In genomic region chr9:123479196-123479669, GRCm38 (mm10) we compare ENCODE assay signal across 8 mouse cellular contexts. TPM values are rescaled to one million over a fixed set of nuclear protein-coding genes. Genes with fewer than 3 reads are reported as not detected.
DNase-seq lines count a peak whose midpoint lies in the region; ATAC-seq and TF ChIP-seq lines count a peak whose summit lies in the region.

No protein-coding gene starts in this region.

- no peak overlapping the region for H3K27ac ChIP-seq in ES-E14 (ENCODE audit: insufficient read depth, low read depth, low read length, poor library complexity, severe bottlenecking)
- H3K27ac ChIP-seq in forebrain, embryonic 13.5 days, result 0 out of 2 replicates have a peak overlapping the region, but pooled peaks have one; percentile 5
- peak overlapping the region; percentile 88 for H3K27ac ChIP-seq in kidney, embryonic 16.5 days (ENCODE audit: low read length)
- H3K27ac ChIP-seq in testis, adult 2 months (ENCODE audit: control insufficient read depth, insufficient read depth, low read depth, low read length), result no peak overlapping the region; the same call in 1 of the 2 replicates

- TF ChIP-seq POLR2A in testis, adult 2 months (IDR thresholded peaks at IDR 0.05; ENCODE audit: control insufficient read depth, low read depth, low read length), result no peak

- H3K9ac ChIP-seq in ES-E14 (ENCODE audit: insufficient read depth, low read depth, low read length, poor library complexity, severe bottlenecking), result peak overlapping the region; percentile 76
- peak overlapping the region; percentile 74 for H3K9ac ChIP-seq in forebrain, embryonic 13.5 days
- peak overlapping the region; percentile 85 for H3K9ac ChIP-seq in kidney, embryonic 16.5 days (replicated peaks; ENCODE audit: low read length)

- H3K4me1 ChIP-seq in ES-E14 (ENCODE audit: control insufficient read depth in 2 of 2, insufficient read depth in 2 of 2, low read length in 2 of 2, poor library complexity in 1 of 2), result peaks cover 0 to 2% of the 10 kb centered on the region in 2 experiments; a peak in 1 of 4 replicates
- peaks cover 51% of the 10 kb centered on the region for H3K4me1 ChIP-seq in forebrain, embryonic 13.5 days
- H3K4me1 ChIP-seq in kidney, embryonic 16.5 days (ENCODE audit: insufficient read depth, low read length), result peaks cover 43% of the 10 kb centered on the region
- H3K4me1 ChIP-seq in testis, adult 2 months (ENCODE audit: control insufficient read depth, insufficient read depth, low read length), result peaks cover 13% of the 10 kb centered on the region

- H3K27me3 ChIP-seq in forebrain, embryonic 13.5 days, result no peaks in the 10 kb centered on the region
- H3K27me3 ChIP-seq in kidney, embryonic 16.5 days (ENCODE audit: insufficient read depth, low read length), result no peaks in the 10 kb centered on the region
- H3K27me3 ChIP-seq in testis, adult 2 months (ENCODE audit: control insufficient read depth, insufficient read depth, low read length), result no peaks in the 10 kb centered on the region

- in situ Hi-C loops in ES-E14 (cut with MboI; ENCODE audit: low sequenced_read_pairs in 2 of 2, unreplicated experiment in 2 of 2), result no loop called here

- no peaks in the 10 kb centered on the region for H3K9me3 ChIP-seq in ES-E14 (ENCODE audit: control insufficient read depth, insufficient read depth, low read depth, low read length)
- no peaks in the 10 kb centered on the region for H3K9me3 ChIP-seq in forebrain, embryonic 13.5 days (replicated peaks)
- H3K9me3 ChIP-seq in kidney, embryonic 16.5 days (ENCODE audit: low read length), result no peaks in the 10 kb centered on the region

- no peak for TF ChIP-seq CTCF in testis, adult 2 months (IDR thresholded peaks at IDR 0.05; ENCODE audit: control insufficient read depth, insufficient read depth, insufficient replicate concordance, low read depth, low read length)

- H3K4me2 ChIP-seq in forebrain, embryonic 13.5 days, result peak overlapping the region; percentile 69
- peak overlapping the region; percentile 87 for H3K4me2 ChIP-seq in kidney, embryonic 16.5 days (replicated peaks; ENCODE audit: low read depth, low read length)

- peak overlapping the region; percentile 71 to 86 for H3K4me3 ChIP-seq in ES-E14 (ENCODE audit: insufficient read depth in 1 of 2, low read depth in 1 of 2, low read length in 2 of 2, poor library complexity in 1 of 2, severe bottlenecking in 1 of 2)
- H3K4me3 ChIP-seq in forebrain, embryonic 13.5 days, result peak overlapping the region; percentile 67
- peak overlapping the region; percentile 79 for H3K4me3 ChIP-seq in kidney, embryonic 16.5 days (ENCODE audit: low read length)
- peak overlapping the region; percentile 88 for H3K4me3 ChIP-seq in testis, adult 2 months (ENCODE audit: control insufficient read depth, low read depth, low read length)

- ATAC-seq in forebrain, embryonic 13.5 days, result peak; percentile 36; the same call in 1 of the 2 replicates
- ATAC-seq in kidney, embryonic 16.5 days (ENCODE audit: low FRiP score, low TSS enrichment), result peak; percentile 29
- ATAC-seq in megakaryocyte-erythroid progenitor cell, adult 5-6 weeks (replicated peaks; ENCODE audit: low FRiP score, low TSS enrichment, poor library complexity, severe bottlenecking), result peak; percentile 5; the same call in 1 of the 2 replicates

- 14% methylated on average over 17 of the region's 17 CpGs for WGBS in forebrain, embryonic 13.5 days
- WGBS in kidney, embryonic 16.5 days, result 12% methylated on average over 17 of the region's 17 CpGs

- DNase-seq in CD4-positive, CD25-positive, alpha-beta regulatory T cell, adult 2 months (ENCODE audit: low read depth, low spot score), result peak; percentile 33
- no peak for DNase-seq in ES-E14 (ENCODE audit: low read depth, low spot score)
- no peak for DNase-seq in layer of hippocampus, adult 9-11 months
- DNase-seq in ovary, postnatal 10 days (ENCODE audit: low spot score), result no peak

- peaks cover 3% of the 10 kb centered on the region; the same call in 1 of the 2 replicates for H3K36me3 ChIP-seq in ES-E14 (ENCODE audit: control insufficient read depth, insufficient read depth, low read length, poor library complexity, severe bottlenecking)
- H3K36me3 ChIP-seq in forebrain, embryonic 13.5 days (ENCODE audit: poor library complexity, severe bottlenecking), result peaks cover 7% of the 10 kb centered on the region
- peaks cover 13% of the 10 kb centered on the region for H3K36me3 ChIP-seq in kidney, embryonic 16.5 days (ENCODE audit: insufficient read depth, low read length)
- H3K36me3 ChIP-seq in testis, adult 2 months (ENCODE audit: control insufficient read depth, insufficient read depth, low read length), result no peaks in the 10 kb centered on the region

TF ChIP-seq in ES-E14, 5 proteins besides CTCF, POLR2A, EP300 and RAD21:
- TF ChIP-seq HCFC1 (IDR thresholded peaks at IDR 0.05; ENCODE audit: borderline replicate concordance, insufficient read depth, low read length) (no peak), MAFK (IDR thresholded peaks at IDR 0.05; ENCODE audit: insufficient read depth, low read depth, low read length) (no peak), CHD2 (IDR thresholded peaks at IDR 0.05; ENCODE audit: low read depth, low read length) (no peak), ZC3H11A (IDR thresholded peaks at IDR 0.05; ENCODE audit: borderline replicate concordance, low read depth, low read length) (no peak)

RNA-seq across cellular contexts. Expression of gene Limd1, which starts 0.7 kb away (rescaled TPM):
- total RNA-seq in ES-E14 (2012; rRNA removed), result 14.2 and 16.2 TPM in 2 replicates
- 28.0 and 31.5 TPM in 2 replicates for polyA plus RNA-seq in forebrain, embryonic 13.5 days (2015; fragmentation: Nextera tagmentation; extraction: Ambion mirVana)
- polyA plus RNA-seq in kidney, embryonic 16.5 days (2015; fragmentation: Nextera tagmentation; extraction: Ambion mirVana), result 55.7 and 58.1 TPM in 2 replicates
- 40.2 and 42.1 TPM in 2 replicates for total RNA-seq in megakaryocyte-erythroid progenitor cell, adult 5-6 weeks (2014; fragmentation: Nextera tagmentation)
- 24.7 and 26.4 TPM in 2 replicates for total RNA-seq in megakaryocyte-erythroid progenitor cell, adult 5-6 weeks (2017)
- 34.7 and 43.1 TPM in 2 replicates for polyA plus RNA-seq in testis, adult 2 months (2012; rRNA removed)

RNA-seq across cellular contexts. Expression of gene Sacm1l, which starts 50.3 kb away (rescaled TPM):
- total RNA-seq in ES-E14 (2012; rRNA removed), result 18.5 and 23.2 TPM in 2 replicates
- polyA plus RNA-seq in forebrain, embryonic 13.5 days (2015; fragmentation: Nextera tagmentation; extraction: Ambion mirVana), result 41.0 and 43.6 TPM in 2 replicates
- 63.8 and 68.7 TPM in 2 replicates for polyA plus RNA-seq in kidney, embryonic 16.5 days (2015; fragmentation: Nextera tagmentation; extraction: Ambion mirVana)
- 26.5 and 27.6 TPM in 2 replicates for total RNA-seq in megakaryocyte-erythroid progenitor cell, adult 5-6 weeks (2014; fragmentation: Nextera tagmentation)
- total RNA-seq in megakaryocyte-erythroid progenitor cell, adult 5-6 weeks (2017), result 60.5 and 70.7 TPM in 2 replicates
- 2.9 and 5.1 TPM in 2 replicates for polyA plus RNA-seq in testis, adult 2 months (2012; rRNA removed)

Comparison
In these comparisons a context has a peak if more than half of its experiments do, and no peak if none do; other contexts are left out.
1. H3K27ac ChIP-seq: peak in forebrain, embryonic 13.5 days (single experiment) and kidney, embryonic 16.5 days (single experiment); none in ES-E14 (single experiment) and testis, adult 2 months (single experiment).
2. Peak in every context shown above with its lines, with median percentiles within 50 percentile points of each other: H3K4me3 ChIP-seq, H3K9ac ChIP-seq and ATAC-seq.